Comparison of ENCODE assay signal across 22 mouse cellular contexts in the genomic region with DNA sequence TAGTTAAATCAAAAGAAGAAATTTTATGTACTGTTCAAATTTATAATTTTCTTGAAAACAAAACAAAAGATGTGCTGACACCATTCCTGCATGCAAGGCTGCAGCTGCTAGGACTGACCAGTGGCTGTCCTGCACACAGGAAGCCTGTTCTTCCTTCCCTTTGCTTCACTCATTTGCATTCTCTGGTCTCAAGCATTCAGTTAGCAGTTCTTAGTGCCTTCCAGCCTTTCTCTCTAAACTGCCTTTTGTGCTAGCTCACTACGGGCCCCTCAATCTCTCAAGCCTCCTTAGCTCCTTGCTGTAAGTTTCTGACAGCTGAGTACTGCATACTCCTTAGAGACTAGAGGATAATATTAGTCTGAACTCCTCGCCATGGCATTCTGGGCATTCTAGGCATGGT.
DNase-seq lines count a peak whose midpoint lies in the region; ATAC-seq and TF ChIP-seq lines count a peak whose summit lies in the region.
"Had no signal": no experiment of that assay in that cellular context is flagged by ENCODE, and none has a peak within 500 bp of the region (broad histone marks: within the 10 kb centered on the region; RNA-seq: fewer than 3 reads in every experiment).

No protein-coding gene starts in this region.

- peak; percentile 60 for DNase-seq in midbrain, embryonic 11.5 days (ENCODE audit: low spot score, missing footprints)
- no peak for DNase-seq in kidney, adult 11 months
- no peak for DNase-seq in testis, postnatal 10 days (ENCODE audit: low spot score)
- DNase-seq: adrenal gland, postnatal 14 days; cerebellum, postnatal 10 days; kidney, adult 8-10 months; kidney, postnatal 4 days; layer of hippocampus, postnatal 36 days; left cerebral cortex, postnatal 4 days; liver, embryonic 13.5 days; right cerebral cortex, postnatal 4 days; thymus, postnatal 36 days had no signal

- TF ChIP-seq POLR2A in bone marrow macrophage, adult 2 months (IDR thresholded peaks at IDR 0.05; ENCODE audit: borderline replicate concordance, low read depth, low read length): no peak
- no peak for TF ChIP-seq POLR2A in embryonic fibroblast, embryonic 13.5 days (IDR thresholded peaks at IDR 0.05; ENCODE audit: low read depth, low read length)

- H3K9ac ChIP-seq in heart, embryonic 16.5 days (ENCODE audit: low read length): no peak overlapping the region
- H3K9ac ChIP-seq in heart, embryonic 12.5 days: no peak overlapping the region
- H3K9ac ChIP-seq in midbrain, embryonic 11.5 days (ENCODE audit: low read length): no peak overlapping the region
- no peak overlapping the region for H3K9ac ChIP-seq in midbrain, embryonic 16.5 days (ENCODE audit: low read depth, low read length)
- H3K9ac ChIP-seq: forebrain, embryonic 15.5 days; hindbrain, embryonic 13.5 days; liver, embryonic 13.5 days; neural tube, embryonic 13.5 days had no signal

- H3K4me1 ChIP-seq in heart, embryonic 16.5 days (ENCODE audit: control insufficient read depth, insufficient read depth, low read length): no peaks in the 10 kb centered on the region
- peaks cover 10% of the 10 kb centered on the region for H3K4me1 ChIP-seq in heart, embryonic 12.5 days (replicated peaks)
- H3K4me1 ChIP-seq in midbrain, embryonic 11.5 days (ENCODE audit: control insufficient read depth, insufficient read depth, low read length): 0 out of 2 replicates have a peak, but pooled peaks cover 3% of the 10 kb centered on the region
- H3K4me1 ChIP-seq in midbrain, embryonic 16.5 days (ENCODE audit: control insufficient read depth, insufficient read depth, low read length): no peaks in the 10 kb centered on the region
- H3K4me1 ChIP-seq in bone marrow macrophage, adult 2 months (ENCODE audit: control insufficient read depth, insufficient read depth, low read length): peaks cover 42% of the 10 kb centered on the region
- H3K4me1 ChIP-seq in embryonic fibroblast, embryonic 13.5 days (ENCODE audit: control insufficient read depth, insufficient read depth, low read length): peaks cover 16% of the 10 kb centered on the region
- H3K4me1 ChIP-seq: forebrain, embryonic 15.5 days; hindbrain, embryonic 13.5 days; liver, embryonic 13.5 days; neural tube, embryonic 13.5 days had no signal

- H3K4me2 ChIP-seq in heart, embryonic 16.5 days (ENCODE audit: low read depth, low read length): no peak overlapping the region
- no peak overlapping the region for H3K4me2 ChIP-seq in heart, embryonic 12.5 days
- H3K4me2 ChIP-seq in midbrain, embryonic 11.5 days: no peak overlapping the region
- H3K4me2 ChIP-seq in midbrain, embryonic 16.5 days (ENCODE audit: low read length): no peak overlapping the region
- H3K4me2 ChIP-seq: forebrain, embryonic 15.5 days; hindbrain, embryonic 13.5 days; liver, embryonic 13.5 days; neural tube, embryonic 13.5 days had no signal

- no peak overlapping the region for H3K4me3 ChIP-seq in heart, embryonic 16.5 days (ENCODE audit: low read length)
- H3K4me3 ChIP-seq in heart, embryonic 12.5 days: no peak overlapping the region
- no peak overlapping the region for H3K4me3 ChIP-seq in midbrain, embryonic 11.5 days (ENCODE audit: low read depth, low read length)
- H3K4me3 ChIP-seq in midbrain, embryonic 16.5 days (ENCODE audit: low read depth, low read length): no peak overlapping the region
- H3K4me3 ChIP-seq in bone marrow macrophage, adult 2 months (ENCODE audit: insufficient read depth, low read length): no peak overlapping the region
- no peak overlapping the region for H3K4me3 ChIP-seq in embryonic fibroblast, embryonic 13.5 days (ENCODE audit: insufficient read depth, low read length)
- H3K4me3 ChIP-seq: forebrain, embryonic 15.5 days; hindbrain, embryonic 13.5 days; liver, embryonic 13.5 days; neural tube, embryonic 13.5 days had no signal

- no peak for TF ChIP-seq CTCF in bone marrow macrophage, adult 2 months (IDR thresholded peaks at IDR 0.05; ENCODE audit: low read depth, low read length)
- TF ChIP-seq CTCF in embryonic fibroblast, embryonic 13.5 days (IDR thresholded peaks at IDR 0.05; ENCODE audit: borderline replicate concordance, insufficient read depth, low read length): no peak

- H3K27ac ChIP-seq in heart, embryonic 16.5 days (ENCODE audit: low read length): peak overlapping the region; percentile 31
- no peak overlapping the region for H3K27ac ChIP-seq in heart, embryonic 12.5 days (ENCODE audit: poor library complexity, severe bottlenecking)
- H3K27ac ChIP-seq in midbrain, embryonic 11.5 days (ENCODE audit: low read depth, low read length): no peak overlapping the region
- H3K27ac ChIP-seq in midbrain, embryonic 16.5 days (ENCODE audit: low read length): no peak overlapping the region
- peak overlapping the region; percentile 91 for H3K27ac ChIP-seq in bone marrow macrophage, adult 2 months (ENCODE audit: insufficient read depth, low read depth, low read length)
- peak overlapping the region; percentile 87 for H3K27ac ChIP-seq in embryonic fibroblast, embryonic 13.5 days (ENCODE audit: insufficient read depth, low read length)
- H3K27ac ChIP-seq: forebrain, embryonic 15.5 days; hindbrain, embryonic 13.5 days; neural tube, embryonic 13.5 days had no signal

- no peaks in the 10 kb centered on the region for H3K27me3 ChIP-seq in heart, embryonic 16.5 days (ENCODE audit: control insufficient read depth, insufficient read depth, low read length)
- H3K27me3 ChIP-seq in heart, embryonic 12.5 days (replicated peaks): no peaks in the 10 kb centered on the region
- no peaks in the 10 kb centered on the region for H3K27me3 ChIP-seq in midbrain, embryonic 11.5 days (ENCODE audit: control insufficient read depth, insufficient read depth, low read length)
- no peaks in the 10 kb centered on the region for H3K27me3 ChIP-seq in midbrain, embryonic 16.5 days (ENCODE audit: control insufficient read depth, insufficient read depth, low read depth, low read length)
- H3K27me3 ChIP-seq: forebrain, embryonic 15.5 days; hindbrain, embryonic 13.5 days; liver, embryonic 13.5 days; neural tube, embryonic 13.5 days had no signal

- WGBS in heart, embryonic 16.5 days: 42% methylated on average over 2 of the region's 2 CpGs
- 41% methylated on average over 2 of the region's 2 CpGs for WGBS in heart, embryonic 12.5 days
- 50% methylated on average over 2 of the region's 2 CpGs for whole genome bisulfite sequencing in midbrain, embryonic 11.5 days
- 28% methylated on average over 2 of the region's 2 CpGs for WGBS in midbrain, embryonic 16.5 days

- H3K36me3 ChIP-seq in heart, embryonic 16.5 days (ENCODE audit: control insufficient read depth, insufficient read depth): no peaks in the 10 kb centered on the region
- no peaks in the 10 kb centered on the region for H3K36me3 ChIP-seq in heart, embryonic 12.5 days
- H3K36me3 ChIP-seq in midbrain, embryonic 11.5 days (ENCODE audit: control insufficient read depth, insufficient read depth, low read length): no peaks in the 10 kb centered on the region
- H3K36me3 ChIP-seq in midbrain, embryonic 16.5 days (ENCODE audit: control insufficient read depth, insufficient read depth, low read length): no peaks in the 10 kb centered on the region
- H3K36me3 ChIP-seq: forebrain, embryonic 15.5 days; hindbrain, embryonic 13.5 days; liver, embryonic 13.5 days had no signal

- no peaks in the 10 kb centered on the region for H3K9me3 ChIP-seq in heart, embryonic 16.5 days (replicated peaks; ENCODE audit: control insufficient read depth, low read length)
- H3K9me3 ChIP-seq in heart, embryonic 12.5 days (replicated peaks): no peaks in the 10 kb centered on the region
- H3K9me3 ChIP-seq in midbrain, embryonic 11.5 days (ENCODE audit: control insufficient read depth, low read length): no peaks in the 10 kb centered on the region
- no peaks in the 10 kb centered on the region for H3K9me3 ChIP-seq in midbrain, embryonic 16.5 days (replicated peaks; ENCODE audit: control insufficient read depth, low read length, poor library complexity, severe bottlenecking)
- H3K9me3 ChIP-seq: forebrain, embryonic 15.5 days; hindbrain, embryonic 13.5 days; liver, embryonic 13.5 days; neural tube, embryonic 13.5 days had no signal

- ATAC-seq in heart, embryonic 16.5 days (replicated peaks; ENCODE audit: extremely low read depth, insufficient read depth, low FRiP score): no peak
- ATAC-seq in heart, embryonic 12.5 days (ENCODE audit: insufficient number of reproducible peaks, low FRiP score): no peak
- ATAC-seq in midbrain, embryonic 11.5 days (ENCODE audit: low FRiP score): no peak
- no peak for ATAC-seq in midbrain, embryonic 16.5 days
- ATAC-seq: CD4-positive, CD25-positive, alpha-beta regulatory T cell, adult 4 months; forebrain, embryonic 15.5 days; lung, postnatal 0 days had no signal

Comparison
In these comparisons a context has a peak if more than half of its experiments do, and no peak if none do; other contexts are left out.
1. H3K27ac ChIP-seq: peak in heart, embryonic 16.5 days (single experiment), bone marrow macrophage, adult 2 months (single experiment) and embryonic fibroblast, embryonic 13.5 days (single experiment); none in heart, embryonic 12.5 days (single experiment), midbrain, embryonic 11.5 days (single experiment) and midbrain, embryonic 16.5 days (single experiment).